Comparison of ENCODE assay signal across 9 mouse cellular contexts in the genomic region with DNA sequence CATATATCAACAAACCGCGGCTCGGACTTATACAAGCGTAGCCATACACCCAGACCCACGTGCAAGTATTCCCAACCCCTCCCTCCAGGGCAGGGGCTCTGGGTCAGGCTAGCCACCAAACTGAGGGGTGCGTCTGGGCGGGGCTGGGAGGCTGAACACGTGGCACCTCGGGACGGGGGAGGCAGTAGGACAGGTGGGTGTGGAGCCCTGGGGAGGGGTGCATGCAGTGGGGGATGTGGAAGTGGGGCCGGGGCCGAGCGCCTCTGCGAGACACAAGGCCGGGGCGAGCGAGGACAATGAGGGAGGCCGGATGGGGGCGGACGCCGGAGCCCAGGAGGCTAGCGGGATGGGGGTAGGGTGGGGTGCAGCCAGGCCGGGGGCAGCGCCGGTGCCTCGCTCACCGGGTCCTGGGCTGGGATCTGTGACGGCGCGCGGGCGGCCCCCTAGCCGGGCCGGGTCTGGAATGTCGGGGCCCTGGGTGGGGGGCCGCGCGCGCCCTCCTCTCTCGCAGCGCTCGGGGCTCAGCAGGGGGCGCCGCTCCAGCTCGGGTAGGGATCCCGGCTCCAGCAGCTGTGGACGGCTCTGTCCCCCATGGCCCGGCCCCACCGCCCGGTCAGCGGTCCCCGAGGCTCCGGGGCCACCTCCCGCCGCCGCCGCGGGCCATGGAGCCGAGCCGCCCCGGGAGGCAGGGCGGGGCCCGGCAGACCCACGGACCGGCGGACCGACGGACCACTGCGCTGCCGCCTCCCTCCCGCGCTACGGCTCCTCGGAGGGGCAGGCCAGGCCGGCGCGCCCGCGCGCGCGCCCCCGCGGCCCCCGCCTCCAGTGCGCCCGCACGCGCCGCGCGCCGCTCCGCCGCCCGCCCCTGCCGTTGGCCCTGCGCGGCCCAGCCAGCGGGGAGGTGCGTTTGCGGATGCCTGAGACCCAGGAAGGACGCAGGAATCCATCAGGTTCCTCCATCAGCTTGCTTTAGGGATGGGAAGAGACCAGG. TPM values are rescaled to one million over a fixed set of nuclear protein-coding genes. Genes with fewer than 3 reads are reported as not detected.
DNase-seq lines count a peak whose midpoint lies in the region; ATAC-seq and TF ChIP-seq lines count a peak whose summit lies in the region.
"Had no signal": no experiment of that assay in that cellular context is flagged by ENCODE, and none has a peak within 500 bp of the region (broad histone marks: within the 10 kb centered on the region; RNA-seq: fewer than 3 reads in every experiment).

Gene B4galt2 (minus strand): TSS at position 787 of the 991 bp plus-strand sequence.

- peak within 1 kb of the TSS; percentile 84 for H3K4me2 ChIP-seq in forebrain, postnatal 0 days (ENCODE audit: low read depth)
- H3K4me2 ChIP-seq in hindbrain, embryonic 11.5 days (replicated peaks; ENCODE audit: low read depth, low read length), result peak within 1 kb of the TSS; percentile 79
- H3K4me2 ChIP-seq in stomach, postnatal 0 days (replicated peaks; ENCODE audit: low read depth), result peak within 1 kb of the TSS; percentile 92

- TF ChIP-seq EP300 in stomach, postnatal 0 days (optimal IDR thresholded peaks at IDR 0.05), result no peak

- DNase-seq in layer of hippocampus, adult 11-12 months (ENCODE audit: low spot score), result peak; percentile 63
- DNase-seq in layer of hippocampus, adult 9-10 months (ENCODE audit: low spot score), result no peak
- DNase-seq in cerebellum, adult 18-20 months, result peak; percentile 63 to 81
- peak; percentile 78 for DNase-seq in forebrain, postnatal 0 days
- peak; percentile 76 for DNase-seq in hindbrain, embryonic 11.5 days (ENCODE audit: low spot score)
- peak; percentile 74 to 79 for DNase-seq in left cerebral cortex, adult 2 months (ENCODE audit: extremely low spot score in 1 of 2, low spot score in 2 of 2)
- DNase-seq in midbrain, embryonic 10.5 days (ENCODE audit: low spot score), result peak; percentile 72
- DNase-seq in stomach, postnatal 0 days (ENCODE audit: low spot score), result peak; percentile 51

- intact Hi-C loops in left cerebral cortex, adult 2 months (cut with DNase I), result no loop called here

- peak; percentile 64 for ATAC-seq in forebrain, postnatal 0 days
- peak; percentile 58 for ATAC-seq in hindbrain, embryonic 11.5 days (ENCODE audit: low FRiP score)
- peak; percentile 24; the same call in 1 of the 2 replicates for ATAC-seq in stomach, postnatal 0 days (ENCODE audit: low FRiP score, low TSS enrichment)

- H3K27me3 ChIP-seq in forebrain, postnatal 0 days (ENCODE audit: insufficient read depth, low read length), result no peaks in the 10 kb centered on the region
- H3K27me3 ChIP-seq in hindbrain, embryonic 11.5 days (ENCODE audit: control insufficient read depth, insufficient read depth, low read length), result no peaks in the 10 kb centered on the region
- H3K27me3 ChIP-seq in midbrain, embryonic 10.5 days (ENCODE audit: low read depth, poor library complexity, severe bottlenecking), result 0 out of 2 replicates have a peak, but pooled peaks cover 8% of the 10 kb centered on the region
- no peaks in the 10 kb centered on the region for H3K27me3 ChIP-seq in stomach, postnatal 0 days (ENCODE audit: control insufficient read depth, insufficient read depth, low read length)
- H3K27me3 ChIP-seq: CH12.LX had no signal

- 2% methylated on average over 77 of the region's 103 CpGs for WGBS in forebrain, postnatal 0 days
- 1% methylated on average over 57 of the region's 103 CpGs for WGBS in hindbrain, embryonic 11.5 days
- under 1% methylated on average over 91 of the region's 103 CpGs for WGBS in midbrain, embryonic 10.5 days
- under 1% methylated on average over 50 of the region's 103 CpGs for WGBS in stomach, postnatal 0 days

- no peaks in the 10 kb centered on the region for H3K9me3 ChIP-seq in forebrain, postnatal 0 days (ENCODE audit: low read length)
- H3K9me3 ChIP-seq in hindbrain, embryonic 11.5 days (ENCODE audit: control insufficient read depth, low read length), result no peaks in the 10 kb centered on the region
- H3K9me3 ChIP-seq in midbrain, embryonic 10.5 days (replicated peaks), result no peaks in the 10 kb centered on the region
- no peaks in the 10 kb centered on the region for H3K9me3 ChIP-seq in stomach, postnatal 0 days (ENCODE audit: control insufficient read depth, low read length)

- peak within 1 kb of the TSS; percentile 87 for H3K9ac ChIP-seq in forebrain, postnatal 0 days
- peak within 1 kb of the TSS; percentile 96 for H3K9ac ChIP-seq in hindbrain, embryonic 11.5 days (ENCODE audit: low read depth, low read length)
- H3K9ac ChIP-seq in stomach, postnatal 0 days (ENCODE audit: low read length), result peak within 1 kb of the TSS; percentile 74

- peaks cover 16% of the 10 kb centered on the region for H3K4me1 ChIP-seq in forebrain, postnatal 0 days (ENCODE audit: insufficient read depth)
- H3K4me1 ChIP-seq in hindbrain, embryonic 11.5 days (replicated peaks; ENCODE audit: control insufficient read depth, insufficient read depth, low read length), result peaks cover 8% of the 10 kb centered on the region; the same call in 1 of the 2 replicates
- peaks cover 77% of the 10 kb centered on the region for H3K4me1 ChIP-seq in midbrain, embryonic 10.5 days
- peaks cover 9% of the 10 kb centered on the region; the same call in 1 of the 2 replicates for H3K4me1 ChIP-seq in stomach, postnatal 0 days (replicated peaks; ENCODE audit: control insufficient read depth, insufficient read depth)

- peak; percentile 54 for TF ChIP-seq CTCF in forebrain, postnatal 0 days (IDR thresholded peaks at IDR 0.05; ENCODE audit: low read depth)
- peak; percentile 33 for TF ChIP-seq CTCF in left cerebral cortex, adult 2 months (IDR thresholded peaks at IDR 0.05)
- TF ChIP-seq CTCF in stomach, postnatal 0 days (IDR thresholded peaks at IDR 0.05; ENCODE audit: low read depth), result peak; percentile 49

- H3K36me3 ChIP-seq in forebrain, postnatal 0 days (ENCODE audit: insufficient read depth), result peaks cover 32% of the 10 kb centered on the region
- H3K36me3 ChIP-seq in hindbrain, embryonic 11.5 days (ENCODE audit: control insufficient read depth, insufficient read depth, low read length), result no peaks in the 10 kb centered on the region
- H3K36me3 ChIP-seq in midbrain, embryonic 10.5 days, result peaks cover 58% of the 10 kb centered on the region
- 0 out of 2 replicates have a peak, but pooled peaks cover 6% of the 10 kb centered on the region for H3K36me3 ChIP-seq in stomach, postnatal 0 days (ENCODE audit: control insufficient read depth, insufficient read depth, low read length)

- peak within 1 kb of the TSS; percentile 84 for H3K27ac ChIP-seq in forebrain, postnatal 0 days (ENCODE audit: low read depth, low read length)
- H3K27ac ChIP-seq in hindbrain, embryonic 11.5 days (ENCODE audit: low read depth, low read length), result peak within 1 kb of the TSS; percentile 62
- peak within 1 kb of the TSS; percentile 93 for H3K27ac ChIP-seq in left cerebral cortex, adult 2 months
- H3K27ac ChIP-seq in midbrain, embryonic 10.5 days (replicated peaks), result peak within 1 kb of the TSS; percentile 96
- H3K27ac ChIP-seq in stomach, postnatal 0 days (replicated peaks), result peak within 1 kb of the TSS; percentile 40; the same call in 1 of the 2 replicates

- peak within 1 kb of the TSS; percentile 83 for H3K4me3 ChIP-seq in forebrain, postnatal 0 days (ENCODE audit: low read depth, low read length)
- H3K4me3 ChIP-seq in hindbrain, embryonic 11.5 days (ENCODE audit: low read depth, low read length), result peak within 1 kb of the TSS; percentile 82
- peak within 1 kb of the TSS; percentile 75 for H3K4me3 ChIP-seq in left cerebral cortex, adult 2 months
- H3K4me3 ChIP-seq in midbrain, embryonic 10.5 days, result peak within 1 kb of the TSS; percentile 90
- H3K4me3 ChIP-seq in stomach, postnatal 0 days (ENCODE audit: low read depth, low read length), result peak within 1 kb of the TSS; percentile 67

RNA-seq across cellular contexts. Expression of gene B4galt2, which starts in this region (rescaled TPM):
- total RNA-seq in forebrain, postnatal 0 days (2014; rRNA removed), result 179 and 192 TPM in 2 replicates
- polyA plus RNA-seq in forebrain, postnatal 0 days (2015; fragmentation: Nextera tagmentation; extraction: Ambion mirVana), result 89.0 and 90.6 TPM in 2 replicates
- polyA plus RNA-seq in hindbrain, embryonic 11.5 days (2014; fragmentation: Nextera tagmentation; extraction: Ambion mirVana), result 27.3 and 27.9 TPM in 2 replicates
- 10 to 100 TPM; 86.7 to 90.6 TPM for total RNA-seq in left cerebral cortex, adult 2 months (2021)
- 24.8 and 27.9 TPM in 2 replicates for polyA plus RNA-seq in midbrain, embryonic 10.5 days (2016; fragmentation: Nextera tagmentation; extraction: Ambion mirVana)
- 11.9 and 12.1 TPM in 2 replicates for polyA plus RNA-seq in stomach, postnatal 0 days (2015; fragmentation: Nextera tagmentation; extraction: Ambion mirVana)

Comparison
In these comparisons a context has a peak if more than half of its experiments do, and no peak if none do; other contexts are left out.
1. H3K27ac ChIP-seq: peak in every context shown above with its lines; median percentile 96 in midbrain, embryonic 10.5 days; 93 in left cerebral cortex, adult 2 months; 84 in forebrain, postnatal 0 days; 62 in hindbrain, embryonic 11.5 days; 40 in stomach, postnatal 0 days.